Mouse (Mus musculus) frontal cortex, postnatal 10 days (tissue): ENCODE data around the gene Metrnl.
"Not testable (repeated sequence)": the region's sequence is repeated elsewhere in the genome, so short reads cannot be mapped to it uniquely, and the experiment has no call there.

Experiments used
- DNase-seq, 2 experiments: peaks; one replicate each; pipeline ENCODE4 v3.0.0; 2022; ENCODE audit warnings: low spot score in 2 of 2, mixed read lengths in 1 of 2

Gene Metrnl

GRCm38 (mm10) chr11:121701244-121701643, at the start of gene Metrnl:
Gene Metrnl (plus strand): TSS chr11:121701544.
- no peak for DNase-seq

GRCm38 (mm10) chr11:121651556-121651955, 49.8 kb upstream of the Metrnl start:
- DNase-seq: no peak

- no peak for DNase-seq
Measured at GRCm38 (mm10) chr11:121651983-121652382, 49.4 kb upstream of the Metrnl start.

GRCm38 (mm10) chr11:121652547-121653305, 48.6 kb upstream of the Metrnl start:
- peak in 1 of 2 experiments; percentile 48 for DNase-seq

GRCm38 (mm10) chr11:121653631-121654030, 47.7 kb upstream of the Metrnl start:
- DNase-seq: no peak

GRCm38 (mm10) chr11:121654406-121654945, 46.9 kb upstream of the Metrnl start:
- DNase-seq: no peak

GRCm38 (mm10) chr11:121655166-121655806, 46.1 kb upstream of the Metrnl start:
- DNase-seq: no peak

- no peak for DNase-seq
Measured at GRCm38 (mm10) chr11:121655807-121656511, 45.4 kb upstream of the Metrnl start.

- DNase-seq: no peak
Measured at GRCm38 (mm10) chr11:121658151-121658550, 43.2 kb upstream of the Metrnl start.

- DNase-seq: not testable (repeated sequence)
Measured at GRCm38 (mm10) chr11:121660604-121661003, 40.7 kb upstream of the Metrnl start.

GRCm38 (mm10) chr11:121661116-121661515, 40.2 kb upstream of the Metrnl start:
- no peak for DNase-seq

GRCm38 (mm10) chr11:121667541-121667940, 33.8 kb upstream of the Metrnl start:
- DNase-seq: no peak

GRCm38 (mm10) chr11:121668776-121669175, 32.6 kb upstream of the Metrnl start:
- no peak for DNase-seq

- no peak for DNase-seq
Measured at GRCm38 (mm10) chr11:121670926-121671325, 30.4 kb upstream of the Metrnl start.

- no peak for DNase-seq
Measured at GRCm38 (mm10) chr11:121672312-121672989, 28.9 kb upstream of the Metrnl start.

- peak; percentile 98 for DNase-seq
Measured at GRCm38 (mm10) chr11:121672990-121673572, 28.3 kb upstream of the Metrnl start, which contains the start of gene B3gntl1. Gene B3gntl1 (minus strand): TSS chr11:121673153.

- DNase-seq: no peak
Measured at GRCm38 (mm10) chr11:121673629-121674028, 27.7 kb upstream of the Metrnl start.

- no peak for DNase-seq
Measured at GRCm38 (mm10) chr11:121676836-121677235, 24.5 kb upstream of the Metrnl start.

GRCm38 (mm10) chr11:121679581-121679980, 21.8 kb upstream of the Metrnl start:
- no peak for DNase-seq

GRCm38 (mm10) chr11:121680750-121681149, 20.6 kb upstream of the Metrnl start:
- DNase-seq: no peak

- DNase-seq: peak in 1 of 2 experiments; percentile 26
Measured at GRCm38 (mm10) chr11:121683243-121683642, 18.1 kb upstream of the Metrnl start.
